Mouse (Mus musculus) midbrain, embryonic 10.5 days (tissue): Measurements from ENCODE around the gene Psmf1. TPM values are rescaled to one million over a fixed set of nuclear protein-coding genes. Genes with fewer than 3 reads are reported as not detected.

Experiments used
- DNase-seq: peaks from one replicate; pipeline ENCODE4 v3.0.0-alpha.2; 2017; ENCODE audit warnings: low spot score
- H3K27ac ChIP-seq: fragments of 300-500 bp; sonication (generic); replicated peaks from 2 replicates; pipeline ENCODE4 v1.5.1; 2016; ENCODE audit warnings: mild to moderate bottlenecking
- H3K27me3 ChIP-seq: fragments of 300-500 bp; sonication (generic); 2 replicates; pipeline ENCODE4 v1.6.1; 2016; ENCODE audit warnings: low read depth, mild to moderate bottlenecking; ENCODE audit not compliant: poor library complexity, severe bottlenecking
- H3K36me3 ChIP-seq: fragments of 300-500 bp; sonication (generic); 2 replicates; pipeline ENCODE4 v1.6.1; 2016; ENCODE audit warnings: mild to moderate bottlenecking, moderate library complexity
- H3K4me1 ChIP-seq: fragments of 300-500 bp; sonication (generic); 2 replicates; pipeline ENCODE4 v1.6.1; 2016
- H3K4me3 ChIP-seq: fragments of 300-500 bp; sonication (generic); 2 replicates; pipeline ENCODE4 v1.5.1; 2016; ENCODE audit warnings: mild to moderate bottlenecking, moderate library complexity
- H3K9me3 ChIP-seq: fragments of 300-500 bp; sonication (generic); replicated peaks from 2 replicates; pipeline ENCODE4 v1.6.1; 2016; ENCODE audit warnings: mild to moderate bottlenecking
- WGBS: fragments of 180-500 bp; shearing (Covaris S2); methylation state at CpG from one replicate; pipeline ENCODE4 v1.1.7; 2016; 5-methylcytosine and 5-hydroxymethylcytosine counted together
- polyA plus RNA-seq: library from polyadenylated mRNA; unstranded; fragments of >200 nt; fragmentation: Nextera tagmentation; extraction: Ambion mirVana; gene quantifications from 2 replicates; pipeline ENCODE4 v1.2.1, GENCODE M21; 2016

Gene Psmf1
- polyA plus RNA-seq, 1 experiment from 2014 or later: 47.8 TPM

- no peak for DNase-seq
- WGBS: 79% methylated on average over 5 of the region's 5 CpGs
Observed at GRCm38 (mm10) chr2:151751330-151751729, 7.3 kb upstream of the Psmf1 start.

GRCm38 (mm10) chr2:151747847-151748705 lies 4.1 kb upstream of the Psmf1 start:
- no peaks in the 10 kb centered on the region for H3K36me3 ChIP-seq
- 0 out of 2 replicates have a peak overlapping the region, but pooled peaks have one; percentile 30 for H3K27ac ChIP-seq

More at GRCm38 (mm10) chr2:151751330-151751729, 7.3 kb upstream of the Psmf1 start:
- H3K9me3 ChIP-seq: no peaks in the 10 kb centered on the region
- H3K4me1 ChIP-seq: peaks cover 9% of the 10 kb centered on the region
- no peak overlapping the region for H3K4me3 ChIP-seq
- no peaks in the 10 kb centered on the region for H3K36me3 ChIP-seq
- H3K27me3 ChIP-seq: peaks cover 9% of the 10 kb centered on the region
- no peak overlapping the region for H3K27ac ChIP-seq

DNA sequence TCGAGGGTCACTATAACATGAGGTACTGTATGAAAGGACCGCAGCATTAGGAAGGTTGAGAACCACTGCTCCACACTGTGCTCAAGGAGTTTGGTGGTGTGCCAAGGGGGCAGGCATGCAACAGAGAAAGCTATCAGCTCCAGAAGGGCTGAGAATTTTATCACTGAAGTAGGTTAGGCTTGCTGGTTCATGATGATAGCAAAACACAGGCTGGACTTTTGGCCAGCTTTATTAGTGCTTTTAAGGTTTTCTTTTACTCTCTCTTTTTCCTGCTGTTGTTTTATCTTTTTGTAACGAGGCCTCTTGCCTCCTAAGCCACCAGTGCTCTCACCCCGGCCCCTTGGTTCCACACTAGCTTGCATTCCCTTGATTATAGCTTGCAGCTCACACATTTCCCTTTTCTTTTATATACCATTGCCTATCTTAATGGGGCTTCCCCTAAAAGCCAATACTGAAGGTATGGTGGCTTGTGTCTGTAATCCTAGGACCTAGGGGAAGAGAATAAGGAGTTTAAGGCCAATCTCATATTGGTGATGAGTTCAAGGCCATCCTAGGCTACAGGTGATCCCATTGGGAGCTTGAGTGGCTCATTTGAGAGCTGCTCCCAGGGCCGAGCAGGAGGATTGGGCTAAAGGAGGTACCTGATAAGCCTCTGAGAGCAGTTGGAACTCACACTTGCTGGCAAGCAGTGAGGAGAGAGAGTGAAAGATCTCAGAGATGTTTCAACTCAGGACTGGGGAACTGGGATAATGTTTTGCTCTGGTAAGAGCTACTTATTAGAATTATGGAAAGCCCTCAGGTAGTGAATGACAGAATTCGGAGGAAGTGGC lies 921 bp downstream of the Psmf1 start:
- Histone ChIP-seq H3K4me1 (peaks cover 25% of the 10 kb centered on the region), H3K9me3 (no peaks in the 10 kb centered on the region), H3K27ac (no peak overlapping the region), H3K36me3 (0 out of 2 replicates have a peak, but pooled peaks cover 2% of the 10 kb centered on the region), H3K27me3 (peaks cover 27% of the 10 kb centered on the region), H3K4me3 (no peak overlapping the region)
- WGBS: 70% methylated on average over 6 of the region's 6 CpGs
- no peak for DNase-seq

More at GRCm38 (mm10) chr2:151747847-151748705, 4.1 kb upstream of the Psmf1 start:
- no peak overlapping the region for H3K4me3 ChIP-seq
- peaks cover 6% of the 10 kb centered on the region; the same call in 1 of the 2 replicates for H3K4me1 ChIP-seq
- H3K27me3 ChIP-seq: peaks cover 24% of the 10 kb centered on the region
- H3K9me3 ChIP-seq: no peaks in the 10 kb centered on the region
- DNase-seq: peak; percentile 87
- 31% methylated on average over 19 of the region's 19 CpGs for WGBS

GRCm38 (mm10) chr2:151742084-151742483 lies 1.9 kb downstream of the Psmf1 start:
- no peak overlapping the region for H3K27ac ChIP-seq
- H3K9me3 ChIP-seq: no peaks in the 10 kb centered on the region
- DNase-seq: no peak
- peaks cover 24% of the 10 kb centered on the region for H3K4me1 ChIP-seq
- H3K4me3 ChIP-seq: no peak overlapping the region
- peaks cover 2% of the 10 kb centered on the region; the same call in 1 of the 2 replicates for H3K36me3 ChIP-seq
- WGBS: 94% methylated on average over 1 of the region's 1 CpGs
- peaks cover 21% of the 10 kb centered on the region for H3K27me3 ChIP-seq

- Histone ChIP-seq H3K9me3 (no peaks in the 10 kb centered on the region), H3K27ac (peak overlapping the region; percentile 80), H3K4me3 (peak overlapping the region; percentile 62), H3K4me1 (peaks cover 24% of the 10 kb centered on the region), H3K27me3 (peaks cover 14% of the 10 kb centered on the region; the same call in 1 of the 2 replicates), H3K36me3 (peaks cover 2% of the 10 kb centered on the region; the same call in 1 of the 2 replicates)
- WGBS: under 1% methylated on average over 61 of the region's 61 CpGs
- DNase-seq: peak; percentile 83
Observed at GRCm38 (mm10) chr2:151740741-151741526, 3.1 kb downstream of the Psmf1 start.

- Histone ChIP-seq H3K4me1 (peaks cover 24% of the 10 kb centered on the region), H3K36me3 (peaks cover 12% of the 10 kb centered on the region), H3K4me3 (0 out of 2 replicates have a peak overlapping the region, but pooled peaks have one; percentile 16), H3K27me3 (peaks cover 11% of the 10 kb centered on the region; the same call in 1 of the 2 replicates), H3K27ac (no peak overlapping the region), H3K9me3 (no peaks in the 10 kb centered on the region)
- no peak for DNase-seq
- 90% methylated on average over 7 of the region's 7 CpGs for WGBS
Observed at GRCm38 (mm10) chr2:151739505-151739904, 4.5 kb downstream of the Psmf1 start.

DNA sequence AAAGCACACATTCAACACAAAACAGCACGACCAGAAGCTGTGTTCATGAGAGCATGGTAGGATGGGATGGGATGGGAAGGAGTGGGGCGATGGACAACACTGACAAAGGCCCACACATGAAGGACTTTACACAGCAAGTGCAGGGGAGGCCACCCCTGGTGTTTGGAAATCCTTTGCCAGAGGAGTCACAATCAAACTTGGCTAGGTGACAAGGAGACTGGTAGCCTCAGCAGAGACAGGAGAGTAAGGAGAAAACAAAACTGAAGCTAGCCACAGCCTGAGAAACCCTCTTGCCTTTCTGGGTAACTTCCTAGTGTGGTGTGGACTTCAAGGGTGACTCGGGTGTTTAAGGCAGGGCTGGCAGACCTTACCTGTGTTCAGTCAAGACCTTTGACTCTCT lies 4.9 kb downstream of the Psmf1 start:
- 88% methylated on average over 3 of the region's 3 CpGs for WGBS
- no peak overlapping the region for H3K27ac ChIP-seq

DNA sequence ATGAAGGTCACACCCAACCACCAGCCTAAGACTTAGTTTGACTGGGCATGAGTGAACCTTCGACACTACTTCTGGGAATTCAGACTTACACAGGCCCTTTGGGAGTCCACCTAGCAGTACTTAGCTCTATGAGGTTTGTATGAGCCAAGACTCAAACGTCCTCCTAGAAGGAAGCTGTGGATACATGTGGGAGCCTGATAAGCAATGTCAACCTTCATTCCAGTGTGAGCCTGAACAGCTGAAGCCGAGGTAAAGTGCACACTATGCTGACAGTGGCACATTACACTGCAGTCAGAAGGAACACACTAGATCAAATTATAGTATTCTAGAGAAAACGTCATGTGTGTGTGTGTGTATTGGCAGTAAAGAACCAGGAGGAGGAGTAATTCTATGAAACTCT lies 5.5 kb downstream of the Psmf1 start:
- no peak for DNase-seq
- Histone ChIP-seq H3K27ac (no peak overlapping the region), H3K4me3 (no peak overlapping the region), H3K27me3 (peaks cover 6% of the 10 kb centered on the region; the same call in 1 of the 2 replicates), H3K36me3 (peaks cover 22% of the 10 kb centered on the region), H3K4me1 (peaks cover 24% of the 10 kb centered on the region), H3K9me3 (no peaks in the 10 kb centered on the region)
- WGBS: 89% methylated on average over 4 of the region's 4 CpGs

More for the DNA sequence above, 4.9 kb downstream of the Psmf1 start:
- 0 out of 2 replicates have a peak overlapping the region, but pooled peaks have one; percentile 16 for H3K4me3 ChIP-seq
- peaks cover 16% of the 10 kb centered on the region for H3K36me3 ChIP-seq
- DNase-seq: no peak
- H3K9me3 ChIP-seq: no peaks in the 10 kb centered on the region
- peaks cover 10% of the 10 kb centered on the region; the same call in 1 of the 2 replicates for H3K27me3 ChIP-seq
- peaks cover 24% of the 10 kb centered on the region for H3K4me1 ChIP-seq

DNA sequence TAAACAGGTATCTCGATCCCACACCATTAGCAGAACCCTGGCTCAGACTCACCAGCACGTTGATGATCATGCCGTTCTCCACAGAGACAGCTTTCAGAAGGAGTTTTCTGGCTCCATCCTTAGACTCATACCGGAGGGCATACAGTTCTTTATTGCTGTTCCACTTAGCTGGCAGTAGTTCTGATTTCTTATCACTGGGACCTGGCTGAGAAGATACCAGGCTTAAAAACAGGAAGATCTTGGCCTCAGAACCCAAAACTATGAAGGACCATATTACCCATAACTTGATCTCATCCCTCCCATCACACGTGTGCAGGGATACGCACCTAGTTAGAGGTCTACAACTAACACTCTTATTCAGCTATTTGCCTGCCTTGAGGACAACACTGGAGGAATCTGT lies 8.6 kb downstream of the Psmf1 start:
- Histone ChIP-seq H3K27me3 (no peaks in the 10 kb centered on the region), H3K36me3 (peaks cover 37% of the 10 kb centered on the region), H3K4me3 (no peak overlapping the region), H3K9me3 (no peaks in the 10 kb centered on the region), H3K27ac (no peak overlapping the region), H3K4me1 (peaks cover 15% of the 10 kb centered on the region)
- WGBS: 94% methylated on average over 6 of the region's 6 CpGs
- DNase-seq: no peak

DNA sequence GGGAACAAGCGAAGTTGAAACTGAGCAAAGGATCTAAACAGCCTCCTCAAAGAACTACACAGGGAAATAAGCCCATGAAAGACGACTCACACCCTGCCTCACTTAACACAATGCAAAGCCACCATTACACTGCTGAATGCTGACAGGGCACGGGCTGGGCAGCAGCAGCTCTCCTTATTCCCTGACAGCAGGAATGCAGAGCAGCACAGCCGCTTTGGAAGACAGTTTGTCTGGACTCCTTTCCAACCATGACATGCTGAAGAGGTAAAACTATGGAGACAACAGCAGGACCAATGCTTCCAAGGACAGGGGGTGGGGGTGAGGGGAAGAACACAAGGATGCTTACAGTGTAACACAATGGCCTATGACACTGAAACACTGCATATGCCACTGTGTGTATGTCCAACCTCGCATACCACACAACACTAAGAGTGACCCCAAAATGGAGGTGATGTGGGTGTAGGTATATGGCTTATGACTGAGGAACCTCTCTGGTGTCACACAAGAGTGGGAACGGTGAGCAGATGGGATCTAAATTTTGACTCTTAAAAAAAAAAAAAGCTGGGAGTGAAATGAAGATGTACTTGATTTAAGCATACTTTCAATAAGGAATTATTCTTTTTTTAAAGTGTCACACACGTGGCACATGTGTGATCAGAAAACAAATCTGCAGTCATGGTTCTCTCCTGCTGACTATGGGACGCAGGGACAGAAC lies 10.7 kb downstream of the Psmf1 start:
- no peak for DNase-seq

GRCm38 (mm10) chr2:151724094-151724493 lies 19.9 kb downstream of the Psmf1 start:
- Histone ChIP-seq H3K9me3 (no peaks in the 10 kb centered on the region), H3K27ac (no peak overlapping the region), H3K27me3 (no peaks in the 10 kb centered on the region), H3K4me3 (no peak overlapping the region), H3K4me1 (no peaks in the 10 kb centered on the region), H3K36me3 (peaks cover 99% of the 10 kb centered on the region)
- WGBS: 91% methylated on average over 2 of the region's 2 CpGs
- DNase-seq: no peak

More for the DNA sequence above, 10.7 kb downstream of the Psmf1 start:
- no peak overlapping the region for H3K27ac ChIP-seq
- no peaks in the 10 kb centered on the region for H3K9me3 ChIP-seq
- peaks cover 56% of the 10 kb centered on the region for H3K36me3 ChIP-seq
- no peak overlapping the region for H3K4me3 ChIP-seq
- H3K27me3 ChIP-seq: no peaks in the 10 kb centered on the region
- 91% methylated on average over 8 of the region's 8 CpGs for WGBS
- no peaks in the 10 kb centered on the region for H3K4me1 ChIP-seq
